Mouse (Mus musculus) frontal cortex, postnatal 10 days (tissue): Measurements from ENCODE around the gene Rhox13.
A peak's percentile ranks its signal among the peaks of the same experiment; 100 is the strongest.

Experiments used
- DNase-seq, 2 experiments: peaks; one replicate each; pipeline ENCODE4 v3.0.0; 2022; ENCODE audit warnings: low spot score in 2 of 2, mixed read lengths in 1 of 2

The Rhox13 gene

GRCm38 (mm10) chrX:38120982-38121381 lies at the start of gene Rhox13:
TSS of gene Rhox13 (plus strand) at chrX:38121219.
- no peak for DNase-seq

GRCm38 (mm10) chrX:38084226-38084625 lies 36.8 kb upstream of the Rhox13 start:
- DNase-seq: peak in 1 of 2 experiments; percentile 22

GRCm38 (mm10) chrX:38085041-38085440 lies 36.0 kb upstream of the Rhox13 start, which contains the start of gene Rhox11:
TSS of gene Rhox11 (minus strand) at chrX:38085141.
- DNase-seq: no peak

- no peak for DNase-seq
These were observed 10.2 kb upstream of the Rhox13 start, which contains the start of gene Rhox12 for GRCm38 (mm10) chrX:38110807-38111206. TSS of gene Rhox12 (minus strand) at chrX:38110907.

GRCm38 (mm10) chrX:38121478-38121877 lies 459 bp downstream of the Rhox13 start:
- DNase-seq: no peak

GRCm38 (mm10) chrX:38159097-38159496 lies 38.1 kb downstream of the Rhox13 start:
- DNase-seq: no peak

GRCm38 (mm10) chrX:38165315-38165714 lies 44.3 kb downstream of the Rhox13 start:
- no peak for DNase-seq

GRCm38 (mm10) chrX:38166064-38166463 lies 45.0 kb downstream of the Rhox13 start:
- no peak for DNase-seq

GRCm38 (mm10) chrX:38166592-38166991 lies 45.6 kb downstream of the Rhox13 start:
- no peak for DNase-seq
